Comparison of ENCODE assay signal across 8 mouse cellular contexts in genomic region chr2:75609971-75610370, GRCm38 (mm10). TPM values are rescaled to one million over a fixed set of nuclear protein-coding genes. Genes with fewer than 3 reads are reported as not detected.
DNase-seq lines count a peak whose midpoint lies in the region; ATAC-seq and TF ChIP-seq lines count a peak whose summit lies in the region.

No protein-coding gene starts in this region.

- H3K36me3 ChIP-seq in forebrain, embryonic 11.5 days (ENCODE audit: control insufficient read depth, insufficient read depth, low read length), result no peaks in the 10 kb centered on the region
- no peaks in the 10 kb centered on the region for H3K36me3 ChIP-seq in limb, embryonic 12.5 days
- no peaks in the 10 kb centered on the region for H3K36me3 ChIP-seq in neural tube, embryonic 15.5 days

- TF ChIP-seq CTCF in left cerebral cortex, adult 2 months (IDR thresholded peaks at IDR 0.05), result no peak

- no peaks in the 10 kb centered on the region for H3K9me3 ChIP-seq in forebrain, embryonic 11.5 days (ENCODE audit: control insufficient read depth, low read length)
- no peaks in the 10 kb centered on the region for H3K9me3 ChIP-seq in limb, embryonic 12.5 days
- no peaks in the 10 kb centered on the region for H3K9me3 ChIP-seq in neural tube, embryonic 15.5 days (replicated peaks)

- intact Hi-C loops in left cerebral cortex, adult 2 months (cut with DNase I), result no loop called here

- H3K4me1 ChIP-seq in forebrain, embryonic 11.5 days (replicated peaks; ENCODE audit: control insufficient read depth, insufficient read depth, low read length), result peaks cover 6% of the 10 kb centered on the region
- H3K4me1 ChIP-seq in limb, embryonic 12.5 days (replicated peaks), result peaks cover 49% of the 10 kb centered on the region
- peaks cover 25% of the 10 kb centered on the region for H3K4me1 ChIP-seq in neural tube, embryonic 15.5 days

- H3K27me3 ChIP-seq in forebrain, embryonic 11.5 days (ENCODE audit: control insufficient read depth, insufficient read depth, low read length), result peaks cover 8% of the 10 kb centered on the region; the same call in 1 of the 2 replicates
- H3K27me3 ChIP-seq in limb, embryonic 12.5 days, result 0 out of 2 replicates have a peak, but pooled peaks cover 6% of the 10 kb centered on the region
- peaks cover 7% of the 10 kb centered on the region; the same call in 1 of the 2 replicates for H3K27me3 ChIP-seq in neural tube, embryonic 15.5 days (replicated peaks)

- DNase-seq in left cerebral cortex, adult 2 months (ENCODE audit: extremely low spot score in 1 of 2, low spot score in 2 of 2), result no peak
- DNase-seq in left cerebral cortex, adult 9 months (ENCODE audit: low spot score in 2 of 2), result no peak
- DNase-seq in forebrain, embryonic 11.5 days (ENCODE audit: low spot score), result no peak
- no peak for DNase-seq in right cerebral cortex, adult 18-20 months
- no peak for DNase-seq in frontal cortex, postnatal 36 days (ENCODE audit: low spot score in 2 of 2)

- H3K9ac ChIP-seq in forebrain, embryonic 11.5 days (ENCODE audit: low read length), result peak overlapping the region; percentile 35; the same call in 1 of the 2 replicates
- no peak overlapping the region for H3K9ac ChIP-seq in limb, embryonic 12.5 days (replicated peaks)
- no peak overlapping the region for H3K9ac ChIP-seq in neural tube, embryonic 15.5 days (replicated peaks)

- 65% methylated on average over 15 of the region's 15 CpGs for WGBS in forebrain, embryonic 11.5 days
- WGBS in limb, embryonic 12.5 days, result 60% methylated on average over 15 of the region's 15 CpGs
- 68% methylated on average over 15 of the region's 15 CpGs for WGBS in neural tube, embryonic 15.5 days

- H3K4me3 ChIP-seq in left cerebral cortex, adult 2 months, result peak overlapping the region; percentile 14; the same call in 1 of the 2 replicates
- peak overlapping the region; percentile 15 for H3K4me3 ChIP-seq in forebrain, embryonic 11.5 days (ENCODE audit: low read depth, low read length)
- peak overlapping the region; percentile 25 for H3K4me3 ChIP-seq in limb, embryonic 12.5 days (replicated peaks)
- H3K4me3 ChIP-seq in neural tube, embryonic 15.5 days (replicated peaks), result peak overlapping the region; percentile 21; the same call in 1 of the 2 replicates

- ATAC-seq in forebrain, embryonic 11.5 days (replicated peaks; ENCODE audit: low FRiP score), result no peak
- ATAC-seq in limb, embryonic 12.5 days (ENCODE audit: insufficient number of reproducible peaks, insufficient read depth, low FRiP score, low TSS enrichment, low read depth), result no peak
- ATAC-seq in neural tube, embryonic 15.5 days (ENCODE audit: low FRiP score), result no peak
- no peak for ATAC-seq in erythroblast, adult 5-6 weeks (replicated peaks; ENCODE audit: low FRiP score, poor library complexity, severe bottlenecking)

- peak overlapping the region; percentile 45; the same call in 1 of the 2 replicates for H3K4me2 ChIP-seq in forebrain, embryonic 11.5 days (ENCODE audit: low read depth, low read length, severe bottlenecking)
- peak overlapping the region; percentile 53 for H3K4me2 ChIP-seq in limb, embryonic 12.5 days
- peak overlapping the region; percentile 55 for H3K4me2 ChIP-seq in neural tube, embryonic 15.5 days

- no peak overlapping the region for H3K27ac ChIP-seq in left cerebral cortex, adult 2 months
- H3K27ac ChIP-seq in forebrain, embryonic 11.5 days (ENCODE audit: low read depth, low read length), result no peak overlapping the region
- H3K27ac ChIP-seq in limb, embryonic 12.5 days, result peak overlapping the region; percentile 80
- H3K27ac ChIP-seq in neural tube, embryonic 15.5 days (replicated peaks), result no peak overlapping the region

RNA-seq across cellular contexts. Expression of gene Hnrnpa3, which starts 49.1 kb away (rescaled TPM):
- 100 to 1,000 TPM; 282 to 308 TPM for total RNA-seq in left cerebral cortex, adult 2 months (2021)
- polyA plus RNA-seq in forebrain, embryonic 11.5 days (2014; fragmentation: Nextera tagmentation; extraction: Ambion mirVana), result 318 and 325 TPM in 2 replicates
- 393 and 427 TPM in 2 replicates for polyA plus RNA-seq in limb, embryonic 12.5 days (2016; fragmentation: Nextera tagmentation; extraction: Ambion mirVana)
- 171 and 210 TPM in 2 replicates for polyA plus RNA-seq in neural tube, embryonic 15.5 days (2015; fragmentation: Nextera tagmentation; extraction: Ambion mirVana)
- total RNA-seq in erythroblast, adult 5-6 weeks (2015; ENCODE audit: low replicate concordance), result 181 and 187 TPM in 2 replicates
- total RNA-seq in erythroblast, adult 5-6 weeks (2017; ENCODE audit: low replicate concordance), result 98.5 and 192 TPM in 2 replicates
